Mouse (Mus musculus): ENCODE results near the gene Snx13. TPM values are rescaled to one million over a fixed set of nuclear protein-coding genes. Genes with fewer than 3 reads are reported as not detected.

Gene Snx13
- polyA plus RNA-seq, 1 experiment from 2014 or later: 28.2 TPM

DNA sequence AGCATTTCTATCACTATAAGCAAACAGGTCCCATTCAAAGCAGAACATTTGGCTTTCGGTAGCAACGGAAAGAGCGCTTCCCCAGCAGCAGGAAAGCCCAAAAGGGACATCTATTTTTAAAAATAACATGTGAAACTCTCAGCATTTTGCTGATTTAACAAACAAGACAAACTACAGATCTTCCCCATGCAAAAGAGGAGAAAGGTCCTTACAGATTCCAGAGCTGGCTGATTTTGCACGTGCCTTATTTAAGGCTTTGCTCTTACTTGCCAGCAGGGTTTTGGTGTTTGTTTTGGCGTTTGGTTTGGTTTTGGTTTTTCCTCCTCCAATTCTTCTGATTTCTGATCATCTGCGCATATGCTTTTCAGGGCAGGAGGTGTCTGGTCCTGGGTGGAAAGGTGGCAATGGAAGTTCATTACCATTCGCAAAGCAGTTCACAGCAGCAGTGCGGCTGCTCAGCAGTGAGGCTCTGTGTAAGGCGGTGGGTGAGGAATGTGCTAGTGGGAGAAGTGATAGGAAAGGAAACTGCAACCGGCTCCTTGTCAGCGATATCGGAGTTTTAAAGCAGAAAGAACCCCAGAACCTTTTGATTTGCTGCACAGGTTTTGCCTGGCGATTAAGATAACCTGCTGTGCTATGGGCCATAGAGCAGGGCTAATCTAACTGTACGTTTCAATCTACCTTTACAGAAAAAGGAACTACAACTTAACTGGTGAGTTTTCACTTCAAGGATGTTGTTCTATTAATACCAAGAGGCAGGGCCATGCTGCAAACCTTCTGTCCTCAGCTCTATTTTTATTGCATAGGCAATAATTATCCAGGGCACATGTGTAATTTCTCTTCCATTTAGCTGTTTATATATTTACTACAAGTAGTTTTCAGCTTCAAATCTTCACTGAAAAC is 8.1 kb upstream of the Snx13 start:
- Histone ChIP-seq H3K9ac (replicated peaks; ENCODE audit: low read length) (no peak overlapping the region), H3K27ac (replicated peaks; ENCODE audit: low read depth, low read length) (no peak overlapping the region), H3K4me3 (ENCODE audit: low read depth, low read length) (no peak overlapping the region), H3K4me2 (ENCODE audit: low read depth, low read length) (no peak overlapping the region), H3K4me1 (ENCODE audit: control insufficient read depth, insufficient read depth, low read length) (no peaks in the 10 kb centered on the region), H3K9me3 (replicated peaks; ENCODE audit: control insufficient read depth, low read length) (no peaks in the 10 kb centered on the region), H3K36me3 (replicated peaks; ENCODE audit: control insufficient read depth, insufficient read depth, low read depth, low read length) (no peaks in the 10 kb centered on the region), H3K27me3 (ENCODE audit: control insufficient read depth, insufficient read depth, low read length) (no peaks in the 10 kb centered on the region)
- WGBS: 33% methylated on average over 14 of the region's 14 CpGs
- ATAC-seq (replicated peaks; ENCODE audit: insufficient number of reproducible peaks, low FRiP score, low TSS enrichment, low read depth): no peak
- DNase-seq (ENCODE audit: low spot score): no peak

DNA sequence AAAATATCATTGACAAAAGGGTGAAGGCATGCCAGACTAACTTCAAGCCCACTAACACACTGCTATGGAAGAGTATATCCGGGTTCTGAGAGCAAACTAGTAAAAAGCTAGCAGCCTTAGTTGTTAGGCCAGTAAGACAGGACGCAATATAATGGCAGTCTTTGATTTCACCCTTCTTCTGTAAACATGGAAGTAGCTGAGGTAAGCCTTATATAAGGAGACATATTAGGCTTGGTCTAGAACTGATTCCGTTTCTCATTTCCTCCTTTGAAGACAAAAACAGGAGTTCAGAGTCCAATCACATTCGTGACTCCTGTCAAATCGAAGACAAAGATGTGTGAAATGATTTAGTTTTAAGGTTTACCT is 7.4 kb upstream of the Snx13 start:
- Histone ChIP-seq H3K27me3 (ENCODE audit: control insufficient read depth, insufficient read depth, low read length) (no peaks in the 10 kb centered on the region), H3K9me3 (replicated peaks; ENCODE audit: control insufficient read depth, low read length) (no peaks in the 10 kb centered on the region), H3K4me3 (ENCODE audit: low read depth, low read length) (no peak overlapping the region), H3K9ac (replicated peaks; ENCODE audit: low read length) (no peak overlapping the region), H3K36me3 (replicated peaks; ENCODE audit: control insufficient read depth, insufficient read depth, low read depth, low read length) (no peaks in the 10 kb centered on the region), H3K4me2 (ENCODE audit: low read depth, low read length) (no peak overlapping the region), H3K27ac (replicated peaks; ENCODE audit: low read depth, low read length) (no peak overlapping the region), H3K4me1 (ENCODE audit: control insufficient read depth, insufficient read depth, low read length) (no peaks in the 10 kb centered on the region)
- ATAC-seq (replicated peaks; ENCODE audit: insufficient number of reproducible peaks, low FRiP score, low TSS enrichment, low read depth): no peak
- WGBS: 78% methylated on average over 5 of the region's 5 CpGs
- no peak for DNase-seq (ENCODE audit: low spot score)

DNA sequence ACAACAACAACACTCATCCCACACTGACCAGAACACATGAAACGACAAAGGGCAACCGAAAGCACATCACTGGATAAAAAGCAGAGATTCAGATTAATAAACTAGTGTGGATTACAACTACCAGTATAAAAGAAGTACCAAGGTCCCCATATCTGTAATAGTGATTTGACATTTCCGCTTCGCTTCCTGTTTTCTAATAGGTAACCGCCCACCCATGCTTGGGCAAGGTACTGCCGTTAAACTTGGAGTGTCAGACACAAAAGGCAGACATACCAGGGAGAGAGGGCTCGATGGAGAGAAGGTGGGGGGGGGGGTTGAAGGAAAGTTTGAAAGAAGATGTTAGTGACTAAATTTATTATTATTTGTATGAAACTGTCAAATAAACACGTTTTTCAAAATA is 5.0 kb upstream of the Snx13 start:
- WGBS: 81% methylated on average over 8 of the region's 8 CpGs
- H3K9ac ChIP-seq (replicated peaks; ENCODE audit: low read length): no peak overlapping the region
- DNase-seq (ENCODE audit: low spot score) (no peak), ATAC-seq (replicated peaks; ENCODE audit: insufficient number of reproducible peaks, low FRiP score, low TSS enrichment, low read depth) (no peak)
- H3K27me3 ChIP-seq (ENCODE audit: control insufficient read depth, insufficient read depth, low read length): no peaks in the 10 kb centered on the region
- no peak overlapping the region for H3K27ac ChIP-seq (replicated peaks; ENCODE audit: low read depth, low read length)
- no peak overlapping the region for H3K4me3 ChIP-seq (ENCODE audit: low read depth, low read length)
- no peaks in the 10 kb centered on the region for H3K36me3 ChIP-seq (replicated peaks; ENCODE audit: control insufficient read depth, insufficient read depth, low read depth, low read length)
- no peaks in the 10 kb centered on the region for H3K4me1 ChIP-seq (ENCODE audit: control insufficient read depth, insufficient read depth, low read length)
- no peaks in the 10 kb centered on the region for H3K9me3 ChIP-seq (replicated peaks; ENCODE audit: control insufficient read depth, low read length)
- no peak overlapping the region for H3K4me2 ChIP-seq (ENCODE audit: low read depth, low read length)

DNA sequence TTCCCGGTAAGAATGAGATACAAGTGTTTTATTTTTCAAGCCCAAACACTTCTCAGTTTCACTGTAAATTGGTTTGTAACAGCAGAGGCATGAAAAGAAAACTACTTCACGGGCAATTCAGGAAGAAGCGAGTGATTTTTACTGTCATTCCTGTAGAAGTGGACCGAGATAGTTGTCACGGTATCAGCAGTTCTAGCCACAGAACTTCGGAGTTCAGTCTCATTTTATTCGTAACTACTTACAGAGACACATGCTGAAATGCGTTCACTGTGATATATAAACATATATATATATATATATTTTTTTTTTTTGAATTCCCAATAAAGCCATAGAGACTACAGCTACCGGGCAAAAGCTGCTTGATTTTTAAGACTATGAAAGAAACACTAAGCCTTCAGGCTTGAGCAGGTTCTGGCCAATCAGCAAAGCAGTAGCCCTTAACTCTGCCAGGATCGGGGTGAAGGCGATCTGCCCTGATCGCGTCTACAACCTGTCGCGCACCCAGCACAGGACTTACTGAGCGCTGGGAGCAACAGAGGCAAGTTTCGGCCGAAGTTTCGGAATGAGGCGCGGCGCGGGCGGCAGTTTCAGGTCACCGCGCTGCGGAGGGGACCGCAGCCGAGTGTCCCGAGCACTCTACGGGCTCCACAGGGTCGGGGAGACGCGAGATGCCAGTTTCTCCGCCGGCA is 532 bp upstream of the Snx13 start:
- H3K27me3 ChIP-seq (ENCODE audit: control insufficient read depth, insufficient read depth, low read length): no peaks in the 10 kb centered on the region
- peak overlapping the region; percentile 88 for H3K9ac ChIP-seq (replicated peaks; ENCODE audit: low read length)
- H3K27ac ChIP-seq (replicated peaks; ENCODE audit: low read depth, low read length): peak overlapping the region; percentile 60
- ATAC-seq (replicated peaks; ENCODE audit: insufficient number of reproducible peaks, low FRiP score, low TSS enrichment, low read depth) (peak; percentile 82), DNase-seq (ENCODE audit: low spot score) (peak; percentile 69)
- H3K36me3 ChIP-seq (replicated peaks; ENCODE audit: control insufficient read depth, insufficient read depth, low read depth, low read length): no peaks in the 10 kb centered on the region
- H3K9me3 ChIP-seq (replicated peaks; ENCODE audit: control insufficient read depth, low read length): no peaks in the 10 kb centered on the region
- WGBS: under 1% methylated on average over 35 of the region's 36 CpGs
- peak overlapping the region; percentile 95 for H3K4me3 ChIP-seq (ENCODE audit: low read depth, low read length)
- H3K4me1 ChIP-seq (ENCODE audit: control insufficient read depth, insufficient read depth, low read length): no peaks in the 10 kb centered on the region
- peak overlapping the region; percentile 80 for H3K4me2 ChIP-seq (ENCODE audit: low read depth, low read length)

DNA sequence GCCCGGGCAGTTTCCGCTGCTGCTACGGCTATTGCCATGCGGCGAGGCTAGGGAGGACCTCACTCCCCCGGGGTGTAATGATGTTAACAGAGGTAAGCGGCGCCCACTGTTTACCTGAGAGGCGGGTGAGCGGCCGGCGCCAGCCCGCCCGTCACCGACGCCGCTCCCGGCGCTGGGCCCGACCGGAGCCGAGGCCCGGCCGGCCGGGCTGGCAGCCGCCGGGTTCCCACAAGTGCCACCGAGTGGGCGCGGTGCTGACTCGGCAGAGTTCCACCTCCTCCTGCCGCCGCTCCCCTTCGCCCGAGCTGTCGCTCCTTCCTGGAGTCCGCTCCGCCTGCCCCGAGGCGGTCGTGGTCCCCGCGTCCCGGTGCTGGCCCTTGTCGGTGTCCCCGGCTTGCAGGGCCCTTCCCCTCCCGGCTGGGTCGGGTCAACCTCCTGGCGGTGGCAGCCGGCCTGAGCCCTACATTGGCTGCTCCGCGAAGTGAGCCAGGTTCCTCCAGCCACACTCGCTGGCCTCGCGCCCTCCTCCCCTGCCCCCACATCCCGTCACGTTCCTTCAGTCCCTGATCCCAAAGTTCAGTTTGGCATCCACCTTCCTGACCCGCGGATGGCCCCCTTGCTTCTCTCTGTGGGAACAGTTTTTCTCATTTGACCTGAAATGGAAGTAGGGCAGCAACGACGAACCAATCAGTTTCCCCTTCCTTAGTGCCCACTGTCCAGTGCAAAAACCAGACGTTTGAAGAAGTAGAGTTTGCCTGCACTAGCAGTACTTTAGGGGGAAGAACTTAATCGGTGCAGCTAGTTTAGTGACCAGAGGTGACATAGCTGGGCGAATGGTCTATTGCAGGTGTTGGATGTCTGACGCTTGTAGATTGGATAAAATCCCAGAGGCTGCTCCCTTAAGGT is 587 bp downstream of the Snx13 start:
- peak; percentile 45 for DNase-seq (ENCODE audit: low spot score)
- Histone ChIP-seq H3K27ac (replicated peaks; ENCODE audit: low read depth, low read length) (peak overlapping the region; percentile 91), H3K9me3 (replicated peaks; ENCODE audit: control insufficient read depth, low read length) (no peaks in the 10 kb centered on the region), H3K4me3 (ENCODE audit: low read depth, low read length) (peak overlapping the region; percentile 95), H3K4me2 (ENCODE audit: low read depth, low read length) (peak overlapping the region; percentile 80), H3K27me3 (ENCODE audit: control insufficient read depth, insufficient read depth, low read length) (no peaks in the 10 kb centered on the region), H3K36me3 (replicated peaks; ENCODE audit: control insufficient read depth, insufficient read depth, low read depth, low read length) (no peaks in the 10 kb centered on the region), H3K9ac (replicated peaks; ENCODE audit: low read length) (peak overlapping the region; percentile 88), H3K4me1 (ENCODE audit: control insufficient read depth, insufficient read depth, low read length) (no peaks in the 10 kb centered on the region)
- peak; percentile 87 for ATAC-seq (replicated peaks; ENCODE audit: insufficient number of reproducible peaks, low FRiP score, low TSS enrichment, low read depth)
- WGBS: 1% methylated on average over 56 of the region's 65 CpGs

DNA sequence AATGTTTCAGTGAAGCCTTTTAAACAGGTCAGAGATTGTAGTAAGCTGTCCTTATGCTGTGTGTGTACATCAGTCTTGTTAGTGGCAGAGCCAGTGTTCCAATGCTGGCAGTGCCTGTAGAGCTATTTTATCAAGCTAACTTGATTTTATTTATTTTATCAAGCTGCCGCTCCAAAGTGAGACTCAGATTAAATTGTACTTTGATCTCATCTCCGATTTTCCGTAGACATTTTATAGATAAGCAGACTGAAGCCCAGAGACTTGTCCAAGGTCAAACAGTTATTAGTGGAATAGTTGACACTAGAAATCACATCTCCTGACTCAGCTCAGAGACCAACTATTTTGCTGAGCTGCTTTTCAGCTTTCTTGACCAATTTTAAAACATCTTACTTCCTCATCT is 1.9 kb downstream of the Snx13 start:
- H3K4me2 ChIP-seq (ENCODE audit: low read depth, low read length): no peak overlapping the region
- H3K36me3 ChIP-seq (replicated peaks; ENCODE audit: control insufficient read depth, insufficient read depth, low read depth, low read length): no peaks in the 10 kb centered on the region
- H3K4me1 ChIP-seq (ENCODE audit: control insufficient read depth, insufficient read depth, low read length): no peaks in the 10 kb centered on the region
- H3K27ac ChIP-seq (replicated peaks; ENCODE audit: low read depth, low read length): no peak overlapping the region
- DNase-seq (ENCODE audit: low spot score): no peak
- H3K9ac ChIP-seq (replicated peaks; ENCODE audit: low read length): no peak overlapping the region
- WGBS: 91% methylated on average over 3 of the region's 3 CpGs
- no peak for ATAC-seq (replicated peaks; ENCODE audit: insufficient number of reproducible peaks, low FRiP score, low TSS enrichment, low read depth)
- H3K9me3 ChIP-seq (replicated peaks; ENCODE audit: control insufficient read depth, low read length): no peaks in the 10 kb centered on the region
- H3K27me3 ChIP-seq (ENCODE audit: control insufficient read depth, insufficient read depth, low read length): no peaks in the 10 kb centered on the region
- no peak overlapping the region for H3K4me3 ChIP-seq (ENCODE audit: low read depth, low read length)

DNA sequence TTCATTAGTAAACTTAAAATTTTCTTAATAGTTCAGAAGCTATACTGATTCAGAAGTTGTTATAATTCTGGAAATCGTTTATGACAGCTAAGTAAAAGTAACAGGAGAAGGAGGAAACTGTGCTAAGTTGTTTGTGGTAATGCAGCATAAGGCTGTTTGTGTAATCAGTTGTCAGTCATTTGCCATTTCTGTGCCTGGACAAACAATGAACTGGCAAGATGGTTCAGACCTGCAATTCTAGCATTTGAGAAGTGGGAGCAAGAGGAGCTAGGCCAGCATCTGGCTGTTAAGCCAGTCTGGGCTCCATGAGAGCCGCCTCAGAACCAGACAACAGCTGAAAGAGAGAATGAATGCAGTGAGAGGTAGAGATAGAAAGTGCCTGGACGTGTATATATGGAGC is 3.5 kb downstream of the Snx13 start:
- Histone ChIP-seq H3K4me1 (ENCODE audit: control insufficient read depth, insufficient read depth, low read length) (no peaks in the 10 kb centered on the region), H3K27me3 (ENCODE audit: control insufficient read depth, insufficient read depth, low read length) (no peaks in the 10 kb centered on the region), H3K4me2 (ENCODE audit: low read depth, low read length) (no peak overlapping the region), H3K27ac (replicated peaks; ENCODE audit: low read depth, low read length) (no peak overlapping the region), H3K36me3 (replicated peaks; ENCODE audit: control insufficient read depth, insufficient read depth, low read depth, low read length) (no peaks in the 10 kb centered on the region), H3K4me3 (ENCODE audit: low read depth, low read length) (no peak overlapping the region), H3K9ac (replicated peaks; ENCODE audit: low read length) (no peak overlapping the region), H3K9me3 (replicated peaks; ENCODE audit: control insufficient read depth, low read length) (no peaks in the 10 kb centered on the region)
- 88% methylated on average over 3 of the region's 3 CpGs for WGBS
- DNase-seq (ENCODE audit: low spot score) (no peak), ATAC-seq (replicated peaks; ENCODE audit: insufficient number of reproducible peaks, low FRiP score, low TSS enrichment, low read depth) (no peak)

All from embryonic facial prominence, embryonic 11.5 days (tissue).